Mouse (Mus musculus) adrenal gland (tissue): ENCODE measurements around the gene Vmn2r16.

Experiments used
- intact Hi-C: fragments of 180-260 bp; cut with DNase I; formaldehyde crosslinking; loops from one replicate; pipeline ENCODE4 v1.15.1; 2025
- long read RNA-seq, 2 experiments: library from polyadenylated mRNA; unstranded; transcript quantifications; one replicate each; pipeline ENCODE4 v2.0.0; 2020; ENCODE audit warnings: borderline replicate concordance in 1 of 2; ENCODE audit not compliant: insufficient replicate concordance in 1 of 2

Gene Vmn2r16
- long read RNA-seq, experiment 1, result 0 reads
- long read RNA-seq, experiment 2, result 0 reads

- intact Hi-C loops, result no loop called here
Observed at GRCm38 (mm10) chr5:109329862-109330261, at the start of gene Vmn2r16. Vmn2r16 (plus strand) TSS chr5:109330162.

- intact Hi-C loops, result loop anchor here (10.0 kb wide), 1 partner anchor 120 kb away; no protein-coding TSS in a partner anchor
Observed at GRCm38 (mm10) chr5:109294655-109295054, 35.3 kb upstream of the Vmn2r16 start.

- intact Hi-C loops, result loop anchor here (10.0 kb wide), 1 partner anchor 123 kb away; no protein-coding TSS in a partner anchor
Observed at GRCm38 (mm10) chr5:109297544-109297943, 32.4 kb upstream of the Vmn2r16 start, which contains the start of gene Vmn2r15. Vmn2r15 (minus strand) TSS chr5:109297644.

- intact Hi-C loops, result no loop called here
Observed at GRCm38 (mm10) chr5:109419388-109419787, 89.4 kb downstream of the Vmn2r16 start, which contains the start of gene Vmn2r17. Vmn2r17 (plus strand) TSS chr5:109419688.
